ENCODE assay signal across 9 mouse cellular contexts in genomic region chr4:63508232-63508631, GRCm38 (mm10). TPM values are rescaled to one million over a fixed set of nuclear protein-coding genes. Genes with fewer than 3 reads are reported as not detected.
DNase-seq lines count a peak whose midpoint lies in the region; ATAC-seq and TF ChIP-seq lines count a peak whose summit lies in the region.
"Had no signal": no experiment of that assay in that cellular context is flagged by ENCODE, and none has a peak within 500 bp of the region (broad histone marks: within the 10 kb centered on the region; RNA-seq: fewer than 3 reads in every experiment).

No protein-coding gene starts in this region.

- no peaks in the 10 kb centered on the region for H3K9me3 ChIP-seq in forebrain, embryonic 12.5 days
- H3K9me3 ChIP-seq: embryonic facial prominence, embryonic 13.5 days had no signal

- no peak overlapping the region for H3K4me3 ChIP-seq in forebrain, embryonic 12.5 days (replicated peaks)
- no peak overlapping the region for H3K4me3 ChIP-seq in liver, adult 2 months (ENCODE audit: insufficient read depth, low read depth, low read length)
- H3K4me3 ChIP-seq: embryonic facial prominence, embryonic 13.5 days had no signal

- H3K79me2 ChIP-seq in liver, adult 2 months (ENCODE audit: control insufficient read depth, insufficient read depth, low read length): no peaks in the 10 kb centered on the region

- no peak for TF ChIP-seq POLR2A in brain, embryonic 14.5 days (IDR thresholded peaks at IDR 0.05; ENCODE audit: borderline replicate concordance, extremely low read depth, insufficient read depth, insufficient read length, poor library complexity, severe bottlenecking)
- TF ChIP-seq POLR2A in liver, adult 2 months (IDR thresholded peaks at IDR 0.05; ENCODE audit: extremely low read depth, insufficient read depth, low read length): no peak

- TF ChIP-seq CTCF in brain, embryonic 14.5 days (IDR thresholded peaks at IDR 0.05; ENCODE audit: borderline replicate concordance, extremely low read depth, insufficient read depth, insufficient read length): peak; percentile 70; the same call in 1 of the 2 replicates
- TF ChIP-seq CTCF in liver, adult 2 months (IDR thresholded peaks at IDR 0.05; ENCODE audit: low read depth, low read length): peak; percentile 93

- H3K4me2 ChIP-seq in forebrain, embryonic 12.5 days: no peak overlapping the region
- H3K4me2 ChIP-seq: embryonic facial prominence, embryonic 13.5 days had no signal

- DNase-seq in left cerebral cortex, adult 18-20 months (ENCODE audit: low spot score in 2 of 2): peak; percentile 66 to 82
- DNase-seq in left cerebral cortex, adult 11 months (ENCODE audit: low spot score): no peak
- peak; percentile 62 for DNase-seq in brain, embryonic 14.5 days (ENCODE audit: low read depth)
- peak; percentile 87 for DNase-seq in induced T-regulatory cell, adult 2 months (ENCODE audit: low read depth)
- DNase-seq in liver, adult 2 months (ENCODE audit: extremely low read depth, low read depth, low spot score): peak; percentile 45
- peak; percentile 44 for DNase-seq in ovary, postnatal 10 days (ENCODE audit: low spot score)
- DNase-seq in thymus, postnatal 10 days (ENCODE audit: low spot score in 2 of 2): peak; percentile 68 to 92

- no peak overlapping the region for H3K27ac ChIP-seq in forebrain, embryonic 12.5 days
- no peak overlapping the region for H3K27ac ChIP-seq in liver, adult 2 months (replicated peaks; ENCODE audit: insufficient read depth, low read depth, low read length)
- H3K27ac ChIP-seq: embryonic facial prominence, embryonic 13.5 days had no signal

- no peak overlapping the region for H3K9ac ChIP-seq in forebrain, embryonic 12.5 days
- H3K9ac ChIP-seq in liver, adult 2 months (ENCODE audit: low read depth, low read length): no peak overlapping the region
- H3K9ac ChIP-seq: embryonic facial prominence, embryonic 13.5 days had no signal

- H3K4me1 ChIP-seq in forebrain, embryonic 12.5 days: no peaks in the 10 kb centered on the region
- no peaks in the 10 kb centered on the region for H3K4me1 ChIP-seq in liver, adult 2 months (ENCODE audit: control insufficient read depth, insufficient read depth, low read length)

- ATAC-seq in forebrain, embryonic 12.5 days (ENCODE audit: low FRiP score): 0 out of 2 replicates have a peak, but pooled peaks have one; percentile 41

- no peaks in the 10 kb centered on the region for H3K36me3 ChIP-seq in forebrain, embryonic 12.5 days (replicated peaks)
- H3K36me3 ChIP-seq in liver, adult 2 months (ENCODE audit: control insufficient read depth, insufficient read depth, low read length): no peaks in the 10 kb centered on the region
- H3K36me3 ChIP-seq: embryonic facial prominence, embryonic 13.5 days had no signal

- H3K27me3 ChIP-seq in forebrain, embryonic 12.5 days: no peaks in the 10 kb centered on the region
- H3K27me3 ChIP-seq in liver, adult 2 months (ENCODE audit: control insufficient read depth, insufficient read depth, low read length): no peaks in the 10 kb centered on the region
- H3K27me3 ChIP-seq: embryonic facial prominence, embryonic 13.5 days had no signal

- 32% methylated on average over 4 of the region's 4 CpGs for WGBS in forebrain, embryonic 12.5 days
- WGBS in liver, adult 2 months: 12% methylated on average over 4 of the region's 4 CpGs

RNA-seq across cellular contexts. Expression of gene Whrn, which starts 12.4 kb away (rescaled TPM):
- total RNA-seq in left cerebral cortex, adult 18-20 months (2021): 10 to 100 TPM; 38.5 to 42.1 TPM
- 28.2 and 30.9 TPM in 2 replicates for polyA plus RNA-seq in brain, embryonic 14.5 days (2012; rRNA removed)
- polyA plus RNA-seq in forebrain, embryonic 12.5 days (2016; fragmentation: Nextera tagmentation; extraction: Ambion mirVana): 9.4 and 10.5 TPM in 2 replicates
- total RNA-seq in liver, adult 2 months (2014; rRNA removed): 0.20 and 0.37 TPM in 2 replicates
- polyA plus RNA-seq in liver, adult 2 months (2012; rRNA removed): 0.87 and 0.89 TPM in 2 replicates

RNA-seq across cellular contexts. Expression of gene Atp6v1g1, which starts 36.3 kb away (rescaled TPM):
- total RNA-seq in left cerebral cortex, adult 18-20 months (2021): 100 to 1,000 TPM; 143 to 157 TPM
- 190 and 216 TPM in 2 replicates for polyA plus RNA-seq in brain, embryonic 14.5 days (2012; rRNA removed)
- polyA plus RNA-seq in forebrain, embryonic 12.5 days (2016; fragmentation: Nextera tagmentation; extraction: Ambion mirVana): 341 and 346 TPM in 2 replicates
- 79.7 and 82.6 TPM in 2 replicates for total RNA-seq in liver, adult 2 months (2014; rRNA removed)
- polyA plus RNA-seq in liver, adult 2 months (2012; rRNA removed): 31.6 and 33.4 TPM in 2 replicates

RNA-seq across cellular contexts. Expression of gene Tmem268, which starts 50.3 kb away (rescaled TPM):
- 10 to 100 TPM in 1 of 2 experiments, 1 to 10 TPM in 1; 9.5 to 10.4 TPM for total RNA-seq in left cerebral cortex, adult 18-20 months (2021)
- 5.2 and 5.3 TPM in 2 replicates for polyA plus RNA-seq in brain, embryonic 14.5 days (2012; rRNA removed)
- 6.6 and 7.3 TPM in 2 replicates for polyA plus RNA-seq in forebrain, embryonic 12.5 days (2016; fragmentation: Nextera tagmentation; extraction: Ambion mirVana)
- total RNA-seq in liver, adult 2 months (2014; rRNA removed): 2.9 and 4.4 TPM in 2 replicates
- polyA plus RNA-seq in liver, adult 2 months (2012; rRNA removed): 4.0 and 4.7 TPM in 2 replicates
